Mouse (Mus musculus) kidney, postnatal 14 days (tissue): ENCODE measurements around the gene Syt15.
A peak's percentile ranks its signal among the peaks of the same experiment; 100 is the strongest.
"Not testable (repeated sequence)": the region's sequence is repeated elsewhere in the genome, so short reads cannot be mapped to it uniquely, and the experiment has no call there.

Source experiments
- DNase-seq: peaks from one replicate; pipeline ENCODE4 v3.0.0; 2022; ENCODE audit warnings: mixed read lengths

The Syt15 gene

DNA sequence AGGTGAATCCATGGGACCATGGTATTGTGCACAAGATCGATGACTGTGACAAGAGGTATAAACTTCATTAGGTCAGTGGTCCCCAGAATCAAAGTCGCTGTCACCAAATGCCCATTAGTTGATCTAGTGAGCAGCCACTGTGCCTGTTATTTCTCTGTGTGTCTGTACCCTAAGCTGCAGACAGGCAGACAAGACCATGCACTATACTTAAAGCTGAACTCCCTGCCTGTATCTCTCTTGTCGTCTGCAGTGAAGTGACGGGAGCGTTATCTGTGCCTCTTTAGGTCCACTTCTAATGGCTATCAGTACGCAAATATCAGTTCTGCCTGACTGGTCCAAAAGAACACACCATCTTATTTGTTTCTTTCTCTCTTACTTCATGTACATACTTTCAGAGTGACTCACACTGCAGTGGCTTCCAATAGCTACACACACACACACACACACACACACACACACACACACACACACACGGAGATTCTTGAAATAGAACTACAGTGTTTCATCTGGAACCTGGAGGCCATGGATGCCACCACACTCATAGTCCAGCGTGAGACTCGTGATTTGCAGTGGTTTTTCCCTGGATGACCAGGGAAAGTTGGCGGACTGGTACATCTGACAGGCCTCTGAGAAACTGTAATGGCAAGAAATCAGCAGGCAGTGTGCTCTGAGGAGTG, 9.6 kb downstream of the Syt15 start:
- DNase-seq: no peak

DNA sequence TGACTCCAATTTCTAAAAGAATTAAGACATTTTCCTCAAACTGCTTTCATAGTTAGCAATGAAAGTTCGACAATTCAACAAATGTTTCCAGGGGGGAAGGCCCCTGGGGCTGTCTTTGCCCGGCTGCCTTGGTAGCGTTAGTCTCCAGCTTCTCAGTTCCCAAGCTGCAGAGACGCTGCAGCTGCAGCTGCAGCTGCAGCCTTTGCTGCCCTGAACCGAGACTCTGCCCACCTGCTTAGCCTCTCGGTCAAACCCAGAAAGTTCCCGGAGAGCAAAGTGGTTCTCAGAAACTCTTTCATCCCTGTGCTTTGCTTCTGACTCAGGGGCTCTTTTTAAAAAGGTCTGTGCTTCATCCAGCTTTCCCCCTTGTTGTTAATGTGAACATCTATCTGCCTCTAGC, 12.9 kb downstream of the Syt15 start:
- no peak for DNase-seq

DNA sequence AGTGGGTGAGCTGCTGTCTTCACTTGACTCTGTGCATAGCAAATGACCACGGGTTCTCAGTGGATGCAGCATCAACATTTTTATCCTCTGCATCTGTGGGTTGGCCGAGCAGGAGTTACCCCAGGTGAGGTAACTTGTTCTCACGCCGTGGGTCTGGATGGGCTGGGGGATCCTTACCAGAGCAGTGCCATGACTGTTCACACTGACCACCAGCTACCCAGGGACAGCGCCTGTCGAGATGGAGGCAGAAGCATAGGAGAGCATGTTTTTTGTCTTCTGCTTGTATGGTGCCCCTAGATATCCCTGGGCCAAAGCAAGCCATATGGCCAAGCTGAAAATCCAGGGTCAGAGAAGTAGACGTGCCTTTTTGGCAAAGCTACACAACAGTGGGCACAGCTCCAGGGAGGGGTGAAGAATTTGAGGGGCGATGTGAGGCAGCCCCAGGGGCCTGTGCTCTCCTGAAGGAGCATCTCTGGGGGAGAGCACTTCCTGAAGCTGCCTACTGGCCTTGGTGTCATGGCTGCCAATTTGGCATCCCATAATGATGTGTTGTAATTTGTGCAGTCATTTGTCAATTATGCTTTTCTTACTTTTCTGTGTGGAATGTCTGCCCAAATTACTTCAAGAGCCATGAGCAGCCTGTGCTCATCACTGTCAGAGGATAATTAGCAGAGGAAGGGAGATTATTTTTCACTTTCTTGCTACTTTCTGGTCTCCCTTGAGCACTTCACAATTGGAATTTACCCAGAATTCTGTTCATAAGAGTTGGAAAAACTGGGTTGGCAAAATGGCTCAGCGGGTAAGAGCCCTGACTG, 13.7 kb downstream of the Syt15 start:
- no peak for DNase-seq

DNA sequence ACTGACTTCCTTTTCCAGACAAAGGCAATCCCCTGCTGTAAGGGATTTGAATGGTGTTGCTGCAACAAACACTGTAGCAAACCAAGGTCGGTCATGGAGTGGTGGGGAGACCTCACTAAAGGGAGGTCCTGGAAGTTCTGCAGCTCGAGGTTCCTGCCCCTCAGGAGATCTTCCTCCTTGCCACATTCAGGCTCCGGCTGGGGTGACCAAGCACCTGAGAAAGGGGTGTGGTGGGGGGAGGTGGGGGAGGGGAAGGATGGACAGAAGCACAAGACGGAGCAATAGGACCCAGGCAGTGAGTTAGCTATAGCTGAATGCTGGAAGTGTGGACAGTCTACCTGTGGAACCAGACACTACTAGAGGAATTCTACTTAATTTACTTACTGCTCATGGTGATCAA, 14.5 kb downstream of the Syt15 start:
- DNase-seq: no peak

DNA sequence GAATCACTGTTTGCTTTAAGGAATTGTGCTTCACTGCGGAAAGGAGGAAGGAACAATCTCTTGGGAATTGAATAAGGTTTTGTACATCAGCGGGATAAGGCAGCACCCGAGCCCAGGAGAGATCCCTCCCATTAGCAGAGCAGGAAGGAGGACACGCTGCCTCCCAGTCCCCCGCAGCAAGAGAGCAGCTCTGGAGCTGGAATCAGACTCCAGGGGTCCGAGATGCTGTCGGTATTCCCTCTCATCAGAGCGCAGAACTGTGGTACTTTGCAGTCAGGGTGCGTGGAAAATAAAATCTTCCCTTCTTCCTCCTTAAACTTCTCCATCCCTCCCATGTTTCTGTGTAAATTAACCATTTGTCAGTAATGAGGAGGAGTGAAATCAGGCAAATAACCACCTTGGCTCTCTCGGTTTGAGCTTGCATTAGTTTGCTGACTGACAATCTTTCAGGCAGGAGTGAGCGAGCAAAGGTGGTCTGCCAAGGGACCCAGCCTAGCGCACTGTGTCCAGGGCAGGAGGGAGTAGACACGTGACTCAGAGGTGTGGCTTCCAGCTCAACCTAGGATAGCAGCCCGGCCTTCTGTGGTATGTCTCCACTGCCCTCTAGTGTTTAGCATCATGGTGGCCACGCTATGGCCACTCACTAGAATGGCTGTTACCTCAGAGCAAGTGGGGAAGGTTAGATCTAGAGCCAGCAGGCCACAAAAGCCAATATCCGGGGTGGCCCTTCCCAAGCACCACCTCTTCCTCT, 15.4 kb downstream of the Syt15 start:
- DNase-seq: peak; percentile 83

DNA sequence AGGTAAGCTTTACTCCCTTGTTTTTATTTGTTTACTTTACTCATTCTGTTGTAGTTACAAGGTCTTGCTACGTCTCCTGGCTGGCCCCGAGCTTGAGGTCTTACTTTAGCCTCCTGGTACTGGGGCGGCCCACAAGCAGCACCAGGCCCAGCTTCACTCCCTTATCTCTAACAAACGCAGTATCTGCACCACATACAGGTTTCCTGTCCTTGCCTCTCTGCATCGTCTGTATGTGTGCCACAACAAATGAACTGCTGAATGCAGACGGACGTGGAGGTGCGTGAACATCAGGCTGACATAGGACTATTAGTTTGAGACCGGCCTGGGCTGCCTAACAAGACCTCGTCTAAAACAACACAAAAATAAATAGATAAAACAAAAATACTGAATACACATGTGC, 20.9 kb downstream of the Syt15 start:
- no peak for DNase-seq

DNA sequence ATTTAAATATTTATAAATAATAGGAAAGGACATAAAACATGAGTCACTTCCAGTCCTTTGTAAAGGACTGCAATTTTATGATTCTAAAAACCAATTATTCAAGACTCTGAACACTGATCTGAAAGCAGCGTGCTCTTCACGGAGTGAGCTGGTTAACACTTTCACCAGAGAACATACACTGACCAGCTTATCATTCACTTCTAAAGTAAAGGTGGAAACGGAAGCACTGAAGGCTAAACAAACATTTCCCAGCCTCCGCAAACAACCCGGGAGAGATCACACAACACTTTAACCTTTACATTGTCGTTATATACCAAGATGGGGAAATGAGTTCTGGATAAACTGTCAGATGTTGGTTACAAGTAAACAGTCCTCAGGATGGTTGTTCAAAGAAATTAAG, 21.3 kb downstream of the Syt15 start:
- no peak for DNase-seq

DNA sequence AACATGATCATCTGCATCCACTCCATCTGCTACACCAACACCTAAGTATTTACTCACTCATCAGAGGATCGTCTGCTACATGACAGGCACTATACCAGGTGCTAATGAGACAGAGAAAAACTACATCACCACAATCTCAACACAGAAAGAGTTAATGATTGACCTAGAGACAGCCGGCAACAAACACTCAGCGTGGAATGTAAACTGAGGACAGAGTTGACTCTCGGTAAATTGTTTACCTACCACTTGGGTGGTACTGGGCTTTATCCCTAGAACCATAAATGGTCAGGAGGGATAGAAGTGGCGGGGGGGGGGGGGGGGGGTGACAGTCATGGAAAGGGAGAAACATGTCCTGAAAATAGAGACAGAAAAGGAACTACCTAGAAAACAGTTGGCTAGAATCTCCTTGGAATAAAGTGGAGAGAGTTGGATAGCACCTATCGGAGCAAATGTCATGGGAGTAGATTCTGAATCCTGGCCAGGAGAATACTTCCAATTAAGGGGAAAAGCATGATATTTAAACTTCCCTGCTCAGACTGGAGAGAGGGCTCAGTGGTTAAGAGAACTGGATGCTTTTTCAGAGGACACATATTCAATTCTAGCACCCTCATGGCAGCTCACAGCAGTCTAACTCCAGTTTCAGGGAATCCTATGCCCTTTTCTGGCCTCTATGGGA, 33.2 kb downstream of the Syt15 start:
- no peak for DNase-seq

DNA sequence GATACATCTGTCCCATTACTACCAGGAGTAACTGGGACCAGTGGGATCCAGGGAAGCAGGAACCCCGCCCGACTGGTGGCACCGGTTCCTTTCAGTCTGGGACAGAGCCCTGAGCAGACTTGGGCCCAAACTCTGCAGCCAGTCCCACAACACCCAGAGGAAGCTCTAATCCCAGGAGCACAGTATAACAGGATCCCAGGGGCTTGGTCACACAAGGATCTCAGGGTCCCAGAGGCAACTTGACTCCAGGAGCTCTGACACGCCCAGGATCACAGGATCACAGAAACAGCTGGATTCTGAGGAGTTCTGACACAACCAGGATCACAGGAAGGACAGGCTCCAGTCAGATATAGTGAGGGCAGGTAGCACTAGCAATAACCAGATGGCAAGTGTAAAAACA, 33.9 kb downstream of the Syt15 start:
- DNase-seq: no peak

DNA sequence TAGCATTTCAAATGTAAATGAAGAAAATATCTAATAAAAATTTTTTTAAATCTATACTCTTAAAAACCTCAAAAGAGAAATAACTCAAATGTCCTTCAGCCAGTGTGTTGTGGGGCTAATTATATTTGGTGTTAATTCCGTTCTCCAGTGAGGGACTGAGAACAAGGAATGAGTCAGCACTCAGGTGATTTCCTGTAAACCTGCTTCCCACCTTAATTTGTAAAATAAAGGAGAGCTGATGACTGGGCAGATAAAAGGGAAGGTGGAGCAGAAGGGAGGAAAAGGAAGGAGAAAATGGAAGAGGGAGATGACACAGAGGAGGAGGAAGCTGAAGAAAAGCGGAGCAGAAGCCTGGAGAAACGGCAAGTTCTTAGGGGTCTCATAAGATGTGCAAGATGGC, 39.1 kb downstream of the Syt15 start:
- DNase-seq: not testable (repeated sequence)

DNA sequence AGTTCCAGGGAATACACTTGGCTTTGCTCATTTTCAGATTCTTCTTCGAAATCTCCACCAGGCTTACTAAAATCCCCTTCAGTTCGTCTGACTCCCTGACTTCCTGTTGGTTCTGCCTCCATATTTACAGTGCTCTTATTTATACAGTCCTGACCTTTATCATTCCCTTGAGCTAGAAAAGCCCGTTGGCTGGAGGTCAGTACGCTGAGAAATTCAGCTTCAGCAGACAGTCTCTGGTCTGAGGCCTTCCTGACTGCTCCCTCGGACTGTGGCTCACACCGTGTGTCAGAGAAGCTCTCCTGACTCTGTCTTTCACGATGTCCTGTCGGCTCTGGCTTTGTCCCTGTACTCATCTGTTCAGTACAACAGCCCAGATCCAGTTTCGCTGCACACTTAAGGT, 48.7 kb downstream of the Syt15 start:
- DNase-seq: peak; percentile 28

DNA sequence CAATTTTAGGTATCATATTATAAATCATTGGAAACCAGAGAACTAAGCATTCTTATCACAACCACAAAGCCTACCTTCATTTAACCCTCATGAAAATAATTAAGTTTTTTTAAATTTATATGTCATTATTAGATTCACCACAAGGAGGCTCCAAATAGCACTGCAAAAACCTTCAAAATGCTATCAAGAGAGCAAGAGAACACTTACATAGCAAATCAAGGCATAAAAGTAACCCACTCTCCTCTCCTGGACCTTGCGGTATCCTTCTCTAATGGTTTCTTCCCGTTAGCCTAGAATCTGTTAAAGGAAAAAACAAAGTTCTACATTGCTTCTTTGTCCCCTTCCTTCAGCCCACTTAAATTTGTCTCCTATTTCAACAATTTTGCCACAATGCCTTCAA, 53.9 kb downstream of the Syt15 start:
- no peak for DNase-seq

DNA sequence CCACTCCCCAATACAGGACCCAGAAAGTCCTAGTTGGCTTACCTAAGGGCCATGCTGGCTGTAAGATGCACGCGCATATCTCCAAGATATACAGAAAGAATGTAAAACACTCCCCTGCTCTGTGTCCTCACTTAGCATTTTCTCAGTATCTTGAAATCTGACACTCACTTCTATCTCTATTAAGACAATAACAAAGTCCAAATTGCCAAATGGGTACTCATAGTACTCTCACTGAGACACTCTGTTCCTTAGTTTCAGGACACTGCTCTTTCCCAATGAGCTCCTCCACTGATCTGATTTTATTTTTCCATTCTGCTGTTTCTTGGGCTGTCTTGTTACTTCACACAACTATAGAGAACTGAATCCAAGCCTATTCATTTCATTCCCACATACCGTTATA, 54.7 kb downstream of the Syt15 start:
- DNase-seq: no peak

DNA sequence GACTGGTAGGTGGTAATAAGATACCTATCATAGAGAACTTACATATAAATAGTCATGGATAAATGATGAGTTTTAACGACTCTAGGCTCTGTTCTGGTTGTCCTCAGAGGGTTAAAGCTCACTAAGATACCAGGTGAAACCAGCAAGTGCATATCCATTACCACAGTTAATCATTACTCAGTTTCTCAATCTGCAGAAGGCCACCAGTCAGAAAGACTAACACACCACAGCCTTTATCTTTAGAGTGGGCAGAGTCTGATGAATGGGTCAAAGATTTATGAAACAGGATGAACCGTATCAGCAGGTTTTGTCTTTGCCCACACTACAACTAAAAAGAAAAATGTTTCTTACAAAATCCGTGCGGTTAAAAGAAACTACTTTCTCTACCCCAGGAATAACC, 55.8 kb downstream of the Syt15 start:
- DNase-seq: no peak

DNA sequence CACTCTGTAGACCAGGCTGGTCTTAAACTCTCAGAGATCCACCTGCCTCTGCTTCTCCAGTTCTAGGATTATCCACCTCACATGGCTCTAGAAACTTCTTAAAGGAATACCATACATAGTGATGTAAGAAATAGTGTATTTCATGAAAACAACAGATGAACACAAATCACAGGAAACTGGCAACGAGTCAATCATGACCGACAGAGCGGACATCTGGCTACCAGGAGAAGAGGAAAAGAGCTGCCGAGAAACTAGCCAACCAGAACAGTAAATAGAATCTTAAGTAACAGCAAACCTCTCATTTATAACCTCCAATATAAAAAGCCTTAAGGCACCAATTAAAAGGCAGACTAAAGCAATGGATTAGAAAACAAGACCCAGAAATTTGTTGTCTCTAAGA, 60.3 kb downstream of the Syt15 start:
- no peak for DNase-seq
